In genomic region chrX:136740087-136740790, GRCm38 (mm10) we compare ENCODE assay signal across 8 mouse cellular contexts. TPM values are rescaled to one million over a fixed set of nuclear protein-coding genes. Genes with fewer than 3 reads are reported as not detected.
DNase-seq lines count a peak whose midpoint lies in the region; ATAC-seq and TF ChIP-seq lines count a peak whose summit lies in the region.
"Had no signal": no experiment of that assay in that cellular context is flagged by ENCODE, and none has a peak within 500 bp of the region (broad histone marks: within the 10 kb centered on the region; RNA-seq: fewer than 3 reads in every experiment).

No protein-coding gene starts in this region.

- peak overlapping the region; percentile 55 for H3K9ac ChIP-seq in lung, postnatal 0 days (replicated peaks; ENCODE audit: low read depth)
- peak overlapping the region; percentile 67 for H3K9ac ChIP-seq in intestine, postnatal 0 days (ENCODE audit: low read depth, low read length)
- H3K9ac ChIP-seq in neural tube, embryonic 14.5 days (replicated peaks; ENCODE audit: low read depth, low read length): peak overlapping the region; percentile 64

- peak overlapping the region; percentile 52 for H3K4me2 ChIP-seq in lung, postnatal 0 days (replicated peaks; ENCODE audit: low read depth, low read length)
- peak overlapping the region; percentile 52 for H3K4me2 ChIP-seq in intestine, postnatal 0 days (replicated peaks; ENCODE audit: low read depth)
- H3K4me2 ChIP-seq in neural tube, embryonic 14.5 days (ENCODE audit: low read depth, low read length): peak overlapping the region; percentile 32

- H3K4me3 ChIP-seq in lung, postnatal 0 days (ENCODE audit: low read depth, low read length): peak overlapping the region; percentile 52
- peak overlapping the region; percentile 63 for H3K4me3 ChIP-seq in intestine, postnatal 0 days (ENCODE audit: low read depth, low read length)
- peak overlapping the region; percentile 50 for H3K4me3 ChIP-seq in neural tube, embryonic 14.5 days (ENCODE audit: low read depth, low read length)

- no peak for TF ChIP-seq EP300 in lung, postnatal 0 days (IDR thresholded peaks at IDR 0.05)

- H3K27ac ChIP-seq in lung, postnatal 0 days (ENCODE audit: low read length): peak overlapping the region; percentile 85
- H3K27ac ChIP-seq in intestine, postnatal 0 days (ENCODE audit: low read depth, low read length): peak overlapping the region; percentile 77
- H3K27ac ChIP-seq in neural tube, embryonic 14.5 days (ENCODE audit: low read depth, low read length): peak overlapping the region; percentile 83

- no peaks in the 10 kb centered on the region for H3K4me1 ChIP-seq in lung, postnatal 0 days (ENCODE audit: insufficient read depth, low read depth, low read length)
- no peaks in the 10 kb centered on the region for H3K4me1 ChIP-seq in intestine, postnatal 0 days (replicated peaks; ENCODE audit: control insufficient read depth, insufficient read depth, low read length)
- H3K4me1 ChIP-seq in neural tube, embryonic 14.5 days (ENCODE audit: control insufficient read depth, insufficient read depth, low read length): peaks cover 4% of the 10 kb centered on the region; the same call in 1 of the 2 replicates

- no peak for ATAC-seq in lung, postnatal 0 days
- ATAC-seq in intestine, postnatal 0 days: no peak
- no peak for ATAC-seq in neural tube, embryonic 14.5 days (ENCODE audit: low read depth)
- no peak for ATAC-seq in megakaryocyte-erythroid progenitor cell, adult 5-6 weeks (replicated peaks; ENCODE audit: low FRiP score, low TSS enrichment, poor library complexity, severe bottlenecking)

- no peaks in the 10 kb centered on the region for H3K27me3 ChIP-seq in lung, postnatal 0 days (replicated peaks; ENCODE audit: insufficient read depth, low read length)
- H3K27me3 ChIP-seq in intestine, postnatal 0 days (replicated peaks; ENCODE audit: control insufficient read depth, insufficient read depth, low read length): no peaks in the 10 kb centered on the region
- no peaks in the 10 kb centered on the region for H3K27me3 ChIP-seq in neural tube, embryonic 14.5 days (ENCODE audit: control insufficient read depth, insufficient read depth, low read length)

- DNase-seq in lung, postnatal 0 days (ENCODE audit: low spot score): peak; percentile 46
- DNase-seq in lung, adult 18-20 months: no peak
- peak; percentile 33 for DNase-seq in embryo, embryonic 9.5 days (ENCODE audit: extremely low spot score)
- no peak for DNase-seq in spleen, postnatal 36 days (ENCODE audit: low spot score in 2 of 2)

- TF ChIP-seq CTCF in lung, postnatal 0 days (IDR thresholded peaks at IDR 0.05): no peak
- TF ChIP-seq CTCF in intestine, postnatal 0 days (IDR thresholded peaks at IDR 0.05; ENCODE audit: low read depth): no peak

- no peaks in the 10 kb centered on the region for H3K36me3 ChIP-seq in lung, postnatal 0 days (ENCODE audit: insufficient read depth, low read length)
- no peaks in the 10 kb centered on the region for H3K36me3 ChIP-seq in intestine, postnatal 0 days (ENCODE audit: control insufficient read depth, insufficient read depth)
- peaks cover 2% of the 10 kb centered on the region; the same call in 1 of the 2 replicates for H3K36me3 ChIP-seq in neural tube, embryonic 14.5 days (ENCODE audit: control insufficient read depth, insufficient read depth, low read length)

- no peaks in the 10 kb centered on the region for H3K9me3 ChIP-seq in lung, postnatal 0 days (ENCODE audit: low read length)
- H3K9me3 ChIP-seq in intestine, postnatal 0 days (ENCODE audit: control insufficient read depth): no peaks in the 10 kb centered on the region
- H3K9me3 ChIP-seq in neural tube, embryonic 14.5 days (ENCODE audit: control insufficient read depth, low read length): no peaks in the 10 kb centered on the region

- WGBS in lung, postnatal 0 days: 16% methylated on average over 15 of the region's 15 CpGs
- WGBS in intestine, postnatal 0 days: 24% methylated on average over 15 of the region's 15 CpGs
- 17% methylated on average over 15 of the region's 15 CpGs for WGBS in neural tube, embryonic 14.5 days

RNA-seq across cellular contexts. Expression of gene Morf4l2, which starts 3.3 kb away (rescaled TPM):
- polyA plus RNA-seq in lung, postnatal 0 days (2015; fragmentation: Nextera tagmentation; extraction: Ambion mirVana): 293 and 313 TPM in 2 replicates
- 459 and 483 TPM in 2 replicates for polyA plus RNA-seq in intestine, postnatal 0 days (2015; fragmentation: Nextera tagmentation; extraction: Ambion mirVana)
- polyA plus RNA-seq in neural tube, embryonic 14.5 days (2014; fragmentation: Nextera tagmentation; extraction: Ambion mirVana): 525 and 546 TPM in 2 replicates
- 244 and 291 TPM in 2 replicates for total RNA-seq in megakaryocyte-erythroid progenitor cell, adult 5-6 weeks (2014; fragmentation: Nextera tagmentation)
- 999 and 1,143 TPM in 2 replicates for total RNA-seq in megakaryocyte-erythroid progenitor cell, adult 5-6 weeks (2017)

RNA-seq across cellular contexts. Expression of gene Tceal1, which starts 32.5 kb away (rescaled TPM):
- polyA plus RNA-seq in lung, postnatal 0 days (2015; fragmentation: Nextera tagmentation; extraction: Ambion mirVana): 12.2 and 12.3 TPM in 2 replicates
- 5.8 and 6.1 TPM in 2 replicates for polyA plus RNA-seq in intestine, postnatal 0 days (2015; fragmentation: Nextera tagmentation; extraction: Ambion mirVana)
- polyA plus RNA-seq in neural tube, embryonic 14.5 days (2014; fragmentation: Nextera tagmentation; extraction: Ambion mirVana): 22.6 and 27.9 TPM in 2 replicates
- total RNA-seq in megakaryocyte-erythroid progenitor cell, adult 5-6 weeks (2014; fragmentation: Nextera tagmentation): 0.42 and 2.9 TPM in 2 replicates
- 3.7 and 6.7 TPM in 2 replicates for total RNA-seq in megakaryocyte-erythroid progenitor cell, adult 5-6 weeks (2017)

RNA-seq across cellular contexts. Expression of gene Glra4, which starts 39.7 kb away (rescaled TPM):
- polyA plus RNA-seq in lung, postnatal 0 days (2015; fragmentation: Nextera tagmentation; extraction: Ambion mirVana): not detected in 2 replicates
- not detected in 2 replicates for polyA plus RNA-seq in intestine, postnatal 0 days (2015; fragmentation: Nextera tagmentation; extraction: Ambion mirVana)
- polyA plus RNA-seq in neural tube, embryonic 14.5 days (2014; fragmentation: Nextera tagmentation; extraction: Ambion mirVana): 0.17 TPM in 1 of 2 replicates, not detected in the other
- total RNA-seq in megakaryocyte-erythroid progenitor cell, adult 5-6 weeks (2014; fragmentation: Nextera tagmentation): not detected in 2 replicates
- not detected in 2 replicates for total RNA-seq in megakaryocyte-erythroid progenitor cell, adult 5-6 weeks (2017)
- total RNA-seq: neutrophil, adult 5-6 weeks had no signal

Comparison
In these comparisons a context has a peak if more than half of its experiments do, and no peak if none do; other contexts are left out.
1. DNase-seq: peak in lung, postnatal 0 days (single experiment) and embryo, embryonic 9.5 days (single experiment); none in lung, adult 18-20 months (0 of 2) and spleen, postnatal 36 days (0 of 2).
2. Peak in every context shown above with its lines, with median percentiles within 50 percentile points of each other: H3K27ac ChIP-seq, H3K4me2 ChIP-seq, H3K4me3 ChIP-seq and H3K9ac ChIP-seq.